Mouse (Mus musculus): Measurements from ENCODE around the gene Zfp651. TPM values are rescaled to one million over a fixed set of nuclear protein-coding genes. Genes with fewer than 3 reads are reported as not detected.

Gene Zfp651
- polyA plus RNA-seq, 1 experiment from 2014 or later, result 10.8 TPM

DNA sequence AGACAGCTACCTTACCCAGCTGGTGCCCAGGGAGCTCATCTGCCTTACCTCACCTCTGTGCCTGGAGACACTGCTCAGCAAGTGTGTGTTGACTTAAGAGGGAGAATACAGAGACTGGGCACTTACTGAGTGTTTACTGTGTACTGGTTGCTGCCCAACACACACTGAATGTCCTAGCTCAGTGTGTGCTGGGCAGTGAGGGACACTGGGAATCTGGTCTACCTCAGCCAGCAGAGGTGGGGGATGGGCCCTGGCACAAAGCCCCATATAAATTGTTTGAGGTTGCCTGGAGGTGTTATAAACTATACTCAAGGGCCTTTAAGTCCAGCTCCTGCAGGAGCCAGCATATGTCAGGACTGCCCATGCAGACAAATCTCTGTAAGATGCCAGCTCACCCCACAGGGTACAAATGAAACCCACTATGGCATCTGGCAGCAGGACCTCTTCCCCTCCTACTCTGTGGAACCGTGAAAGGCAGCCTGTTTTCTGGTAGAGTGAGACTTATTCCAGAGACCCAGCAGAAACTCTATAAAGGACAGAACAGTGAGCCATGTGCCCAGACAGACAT lies 35.9 kb downstream of the Zfp651 start:
- 57% methylated on average over 1 of the region's 1 CpGs for WGBS
- ATAC-seq (ENCODE audit: low FRiP score), result no peak

DNA sequence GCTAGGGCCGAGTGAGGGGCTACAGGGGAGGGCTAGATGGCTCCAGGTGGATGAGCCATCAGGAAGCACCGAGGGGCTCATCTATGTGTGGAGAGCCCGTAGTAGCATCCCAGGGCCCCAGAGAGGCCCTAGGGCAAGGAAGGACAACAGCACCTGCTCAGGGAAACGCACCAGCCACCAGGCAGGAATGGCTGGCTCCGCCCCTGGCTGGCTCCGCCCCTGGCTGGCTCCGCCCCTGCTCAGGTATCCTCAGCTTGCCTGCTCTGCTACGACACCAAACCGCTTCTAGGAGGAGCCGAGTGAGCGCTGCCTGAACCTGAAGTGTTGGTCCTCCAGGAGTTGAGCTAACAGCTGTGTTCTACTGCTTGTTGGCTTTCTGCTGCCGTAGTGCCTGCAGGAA lies 38.6 kb downstream of the Zfp651 start:
- no peak for ATAC-seq (ENCODE audit: low FRiP score)
- WGBS, result 11% methylated on average over 12 of the region's 12 CpGs
- H3K9ac ChIP-seq, result no peak overlapping the region
- no peaks in the 10 kb centered on the region for H3K9me3 ChIP-seq
- no peak overlapping the region for H3K4me2 ChIP-seq
- H3K27ac ChIP-seq, result no peak overlapping the region
- no peak overlapping the region for H3K4me3 ChIP-seq (replicated peaks)
- no peaks in the 10 kb centered on the region for H3K36me3 ChIP-seq (replicated peaks)
- H3K27me3 ChIP-seq, result peaks cover 14% of the 10 kb centered on the region; the same call in 1 of the 2 replicates
- peaks cover 7% of the 10 kb centered on the region; the same call in 1 of the 2 replicates for H3K4me1 ChIP-seq

More for the DNA sequence above, 35.9 kb downstream of the Zfp651 start:
- H3K4me1 ChIP-seq, result no peaks in the 10 kb centered on the region; the same call in 1 of the 2 replicates
- peaks cover 22% of the 10 kb centered on the region; the same call in 1 of the 2 replicates for H3K27me3 ChIP-seq
- H3K36me3 ChIP-seq (replicated peaks), result no peaks in the 10 kb centered on the region
- H3K4me2 ChIP-seq, result no peak overlapping the region
- H3K4me3 ChIP-seq (replicated peaks), result no peak overlapping the region
- H3K27ac ChIP-seq, result no peak overlapping the region
- H3K9ac ChIP-seq, result no peak overlapping the region
- H3K9me3 ChIP-seq, result no peaks in the 10 kb centered on the region

DNA sequence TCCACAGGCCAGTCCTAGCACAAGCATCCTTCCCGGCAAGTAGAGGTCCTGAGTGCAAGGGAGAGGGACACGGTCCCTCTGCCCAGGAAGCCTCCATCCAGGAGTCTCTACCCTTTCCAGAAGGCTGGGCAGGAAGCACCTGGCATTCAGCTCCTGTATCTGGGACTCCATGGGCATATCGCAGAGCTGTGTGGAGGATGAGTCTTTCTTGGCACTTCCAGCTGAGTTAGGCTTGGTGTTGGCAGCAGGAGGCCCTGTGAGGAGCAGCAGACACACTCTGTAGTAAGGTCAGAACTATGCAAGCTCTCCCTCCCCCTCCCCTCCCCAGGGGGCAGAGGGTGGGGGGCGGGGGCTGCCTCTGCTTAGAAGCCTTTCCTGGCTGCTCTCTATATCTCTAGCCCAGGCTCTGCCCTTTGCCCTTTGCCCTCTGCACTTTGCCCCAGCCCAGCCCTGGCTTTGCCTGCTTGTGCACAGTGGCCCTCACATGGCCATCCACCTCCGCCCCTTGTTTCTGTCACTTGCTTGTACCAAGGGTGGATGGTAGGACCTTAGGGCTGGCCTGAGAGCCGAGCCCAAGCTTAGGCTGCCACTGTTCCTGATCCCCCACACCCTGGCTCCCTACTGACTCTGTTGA lies 39.9 kb downstream of the Zfp651 start:
- Histone ChIP-seq H3K9me3 (no peaks in the 10 kb centered on the region), H3K9ac (no peak overlapping the region), H3K4me1 (peaks cover 7% of the 10 kb centered on the region; the same call in 1 of the 2 replicates), H3K27ac (no peak overlapping the region), H3K27me3 (peaks cover 14% of the 10 kb centered on the region; the same call in 1 of the 2 replicates), H3K36me3 (replicated peaks) (no peaks in the 10 kb centered on the region), H3K4me3 (replicated peaks) (no peak overlapping the region), H3K4me2 (no peak overlapping the region)
- 43% methylated on average over 6 of the region's 6 CpGs for WGBS
- no peak for ATAC-seq (ENCODE audit: low FRiP score)

DNA sequence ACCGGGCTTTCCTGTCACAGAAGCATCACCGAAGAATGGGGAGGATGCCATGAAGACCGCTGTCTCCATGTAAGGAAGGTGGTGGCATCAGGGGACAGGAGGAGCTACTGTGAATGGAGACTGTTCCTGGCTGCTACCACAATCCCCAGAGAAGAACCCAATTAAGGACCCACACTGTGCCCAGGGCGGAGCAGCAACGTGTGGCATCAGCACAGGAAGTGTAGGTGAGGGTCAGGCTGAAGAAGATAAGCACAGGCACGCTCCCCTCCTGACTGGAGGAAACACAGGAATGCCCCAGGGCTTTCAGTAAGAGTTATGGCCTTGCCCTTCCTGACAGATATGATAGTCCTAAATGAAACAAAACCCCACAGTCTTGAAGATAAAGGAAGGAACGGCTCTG lies 43.6 kb downstream of the Zfp651 start:
- Histone ChIP-seq H3K9ac (no peak overlapping the region), H3K4me3 (replicated peaks) (no peak overlapping the region), H3K36me3 (replicated peaks) (no peaks in the 10 kb centered on the region), H3K4me1 (peaks cover 7% of the 10 kb centered on the region; the same call in 1 of the 2 replicates), H3K27ac (no peak overlapping the region), H3K9me3 (no peaks in the 10 kb centered on the region), H3K27me3 (peaks cover 3% of the 10 kb centered on the region; the same call in 1 of the 2 replicates), H3K4me2 (no peak overlapping the region)
- no peak for ATAC-seq (ENCODE audit: low FRiP score)
- 88% methylated on average over 7 of the region's 7 CpGs for WGBS

DNA sequence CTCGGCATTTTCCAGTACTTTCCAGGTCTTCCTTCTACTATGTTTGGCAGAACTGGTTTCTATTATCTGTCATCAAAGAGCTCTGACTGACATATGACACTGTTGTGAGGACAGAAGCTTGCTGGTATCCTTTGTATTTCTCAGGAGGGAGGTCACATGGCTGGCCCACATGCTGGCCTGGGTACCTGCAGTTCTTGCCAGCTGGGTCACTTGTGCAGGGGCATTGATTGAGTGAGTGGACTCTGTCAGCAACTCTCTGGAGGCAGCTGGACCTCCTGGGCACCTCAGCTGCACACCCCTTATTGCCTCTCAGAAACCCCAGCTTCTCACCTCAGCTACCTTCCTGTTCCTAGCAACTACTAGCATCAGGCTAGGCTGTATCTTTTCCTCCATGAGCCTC lies 48.4 kb downstream of the Zfp651 start:
- 55% methylated on average over 1 of the region's 1 CpGs for WGBS
- Histone ChIP-seq H3K9ac (no peak overlapping the region), H3K4me3 (replicated peaks) (no peak overlapping the region), H3K36me3 (replicated peaks) (no peaks in the 10 kb centered on the region), H3K27me3 (no peaks in the 10 kb centered on the region), H3K9me3 (no peaks in the 10 kb centered on the region), H3K4me2 (no peak overlapping the region), H3K4me1 (peaks cover 30% of the 10 kb centered on the region), H3K27ac (no peak overlapping the region)
- ATAC-seq (ENCODE audit: low FRiP score), result no peak

DNA sequence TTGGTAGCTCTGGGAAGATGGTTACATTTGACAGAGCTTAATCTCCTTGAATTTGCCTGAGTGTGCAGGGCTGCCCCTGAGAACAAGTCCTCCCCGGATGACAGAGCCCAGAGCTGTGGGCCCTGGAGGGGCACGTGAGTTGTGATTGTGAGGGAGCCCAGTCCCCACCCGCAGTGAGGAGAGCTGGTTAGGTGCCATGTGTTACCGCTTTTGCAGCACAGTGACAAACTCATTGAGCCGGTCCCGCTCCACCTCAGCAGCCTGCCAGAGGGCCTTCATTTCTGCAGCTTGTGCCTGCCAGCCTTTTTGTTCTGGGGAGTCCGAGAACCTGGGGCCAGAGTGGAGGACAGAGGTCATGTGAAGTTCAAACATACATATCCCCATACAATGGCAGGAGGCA lies 48.8 kb downstream of the Zfp651 start:
- 62% methylated on average over 7 of the region's 7 CpGs for WGBS
- Histone ChIP-seq H3K27me3 (no peaks in the 10 kb centered on the region), H3K9me3 (no peaks in the 10 kb centered on the region), H3K4me3 (replicated peaks) (no peak overlapping the region), H3K9ac (no peak overlapping the region), H3K36me3 (replicated peaks) (no peaks in the 10 kb centered on the region), H3K4me1 (peaks cover 30% of the 10 kb centered on the region), H3K27ac (no peak overlapping the region), H3K4me2 (no peak overlapping the region)
- ATAC-seq (ENCODE audit: low FRiP score), result no peak

DNA sequence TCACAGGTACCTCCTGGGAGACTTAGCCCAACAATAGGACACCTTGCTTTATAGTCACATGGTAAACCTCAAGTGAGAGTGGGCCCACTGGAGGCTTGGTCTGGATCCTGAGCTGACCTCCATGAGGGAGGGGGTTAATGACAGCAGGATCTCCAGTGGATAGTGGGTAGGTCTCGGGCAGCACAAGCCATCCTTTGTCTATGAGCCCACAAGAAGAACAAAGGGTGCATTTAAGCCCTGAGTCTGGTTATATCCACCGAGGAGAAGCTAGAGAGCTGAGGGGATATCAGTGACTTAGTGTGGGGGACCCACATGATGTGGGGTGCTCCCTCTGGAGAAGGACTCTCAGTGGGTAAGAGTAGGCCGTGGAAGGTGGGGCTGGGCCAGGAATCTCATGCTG lies 49.4 kb downstream of the Zfp651 start:
- H3K27ac ChIP-seq, result no peak overlapping the region
- WGBS, result 41% methylated on average over 3 of the region's 3 CpGs

DNA sequence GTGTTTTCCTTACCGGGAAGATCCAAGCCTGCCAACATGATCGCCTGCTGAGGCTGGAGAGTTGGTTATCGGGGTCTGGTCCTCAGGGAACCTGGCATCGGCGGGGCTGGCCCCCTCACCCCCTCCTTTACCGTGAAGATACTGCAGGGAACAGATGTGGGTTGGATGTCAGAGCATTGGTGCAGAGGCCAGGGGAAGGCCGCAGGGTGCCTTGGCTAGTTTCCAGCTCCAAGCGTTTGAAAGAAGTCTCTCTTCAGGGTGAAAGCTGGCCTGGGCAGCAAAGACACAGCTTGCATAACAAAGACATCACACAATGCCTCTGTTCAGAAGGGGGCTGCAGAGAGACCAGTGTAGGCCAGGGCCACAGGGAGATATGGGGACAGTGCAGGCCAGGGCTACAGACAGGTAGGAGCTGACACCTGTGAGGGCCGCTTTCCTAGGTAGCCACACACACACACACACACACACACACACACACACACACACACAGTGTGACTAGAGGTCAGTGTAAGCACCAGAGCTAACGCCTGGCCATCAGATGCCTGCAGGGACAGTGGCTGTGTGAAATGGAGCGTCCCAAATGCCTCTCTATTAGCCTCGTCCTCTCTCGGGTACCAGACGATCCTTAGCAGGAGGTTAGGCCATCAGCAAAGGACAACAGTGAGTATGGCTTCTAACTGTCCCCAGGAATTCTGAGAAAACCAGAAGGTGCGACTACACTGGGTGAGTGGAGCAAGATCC lies 51.1 kb downstream of the Zfp651 start:
- Histone ChIP-seq H3K4me2 (peak overlapping the region; percentile 19; the same call in 1 of the 2 replicates), H3K27me3 (no peaks in the 10 kb centered on the region), H3K27ac (peak overlapping the region; percentile 70), H3K4me3 (replicated peaks) (no peak overlapping the region), H3K9ac (peak overlapping the region; percentile 38; the same call in 1 of the 2 replicates), H3K4me1 (peaks cover 30% of the 10 kb centered on the region), H3K9me3 (no peaks in the 10 kb centered on the region), H3K36me3 (replicated peaks) (no peaks in the 10 kb centered on the region)
- WGBS, result 13% methylated on average over 15 of the region's 15 CpGs
- ATAC-seq (ENCODE audit: low FRiP score), result peak; percentile 59

More for the DNA sequence above, 49.4 kb downstream of the Zfp651 start:
- H3K9me3 ChIP-seq, result no peaks in the 10 kb centered on the region
- H3K4me1 ChIP-seq, result peaks cover 30% of the 10 kb centered on the region
- H3K4me2 ChIP-seq, result no peak overlapping the region
- no peak for ATAC-seq (ENCODE audit: low FRiP score)
- H3K36me3 ChIP-seq (replicated peaks), result no peaks in the 10 kb centered on the region
- H3K27me3 ChIP-seq, result no peaks in the 10 kb centered on the region
- no peak overlapping the region for H3K9ac ChIP-seq
- no peak overlapping the region for H3K4me3 ChIP-seq (replicated peaks)

DNA sequence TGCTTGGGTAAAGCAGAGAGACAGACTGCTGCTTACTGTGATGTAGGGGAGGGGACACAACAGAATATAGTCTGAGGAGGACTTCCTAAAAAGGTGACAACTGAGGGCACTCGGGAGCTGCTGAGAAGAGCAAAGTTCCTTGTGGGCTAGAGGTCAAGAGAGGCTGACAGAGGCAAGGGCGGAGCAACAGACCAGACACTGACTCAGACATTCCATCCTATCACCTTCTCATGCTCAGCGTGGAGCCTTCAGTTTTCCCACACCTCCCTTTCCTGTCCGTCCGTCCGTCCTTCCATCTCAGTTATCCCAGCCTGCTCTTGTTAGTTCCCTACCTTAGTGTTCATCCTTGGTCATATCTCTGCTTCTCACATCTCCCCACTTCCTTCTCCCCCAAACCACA lies 56.1 kb downstream of the Zfp651 start:
- ATAC-seq (ENCODE audit: low FRiP score), result no peak
- Histone ChIP-seq H3K4me2 (no peak overlapping the region), H3K9me3 (no peaks in the 10 kb centered on the region), H3K36me3 (replicated peaks) (no peaks in the 10 kb centered on the region), H3K4me3 (replicated peaks) (no peak overlapping the region), H3K27me3 (0 out of 2 replicates have a peak, but pooled peaks cover under 1% of the 10 kb centered on the region), H3K27ac (no peak overlapping the region), H3K4me1 (peaks cover 11% of the 10 kb centered on the region), H3K9ac (no peak overlapping the region)
- 78% methylated on average over 6 of the region's 6 CpGs for WGBS

DNA sequence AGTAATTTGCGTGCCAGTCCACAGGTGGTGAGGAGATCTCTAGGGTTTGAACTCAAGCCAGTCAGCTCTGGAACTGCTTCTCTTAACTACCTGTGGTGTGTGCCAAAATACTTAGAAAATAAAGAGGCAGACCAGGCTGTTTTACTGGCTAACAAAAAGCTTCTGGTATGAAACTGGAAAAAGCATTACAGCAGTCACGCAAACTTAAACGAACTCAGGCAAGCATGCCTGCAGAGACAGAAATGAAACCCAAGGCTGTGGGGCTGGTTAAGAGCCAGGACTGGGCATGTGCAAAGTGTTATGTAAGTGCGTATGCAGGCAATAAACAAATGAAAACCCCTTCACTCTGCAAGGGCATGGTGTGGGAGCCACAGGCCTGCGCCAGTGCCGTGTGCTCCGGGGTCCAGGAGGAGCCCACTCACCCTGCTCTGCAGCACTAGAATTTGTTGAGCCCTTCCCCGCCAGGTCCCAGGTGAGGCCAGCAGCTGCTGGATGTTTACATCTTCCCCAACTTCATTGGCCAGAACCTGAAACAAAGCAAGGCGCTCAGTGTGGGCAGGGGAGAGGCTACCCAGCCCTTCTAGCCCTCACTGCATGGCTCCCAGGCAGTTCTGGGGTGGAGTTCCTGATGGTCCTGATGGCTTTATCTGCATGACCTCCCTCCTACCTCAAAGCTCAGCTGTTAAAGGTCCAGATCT lies 60.1 kb downstream of the Zfp651 start:
- Histone ChIP-seq H3K27ac (no peak overlapping the region), H3K4me2 (no peak overlapping the region), H3K27me3 (0 out of 2 replicates have a peak, but pooled peaks cover 3% of the 10 kb centered on the region), H3K4me3 (replicated peaks) (no peak overlapping the region), H3K36me3 (replicated peaks) (no peaks in the 10 kb centered on the region), H3K4me1 (peaks cover 5% of the 10 kb centered on the region; the same call in 1 of the 2 replicates), H3K9ac (no peak overlapping the region), H3K9me3 (no peaks in the 10 kb centered on the region)
- 85% methylated on average over 9 of the region's 9 CpGs for WGBS
- ATAC-seq (ENCODE audit: low FRiP score), result no peak

DNA sequence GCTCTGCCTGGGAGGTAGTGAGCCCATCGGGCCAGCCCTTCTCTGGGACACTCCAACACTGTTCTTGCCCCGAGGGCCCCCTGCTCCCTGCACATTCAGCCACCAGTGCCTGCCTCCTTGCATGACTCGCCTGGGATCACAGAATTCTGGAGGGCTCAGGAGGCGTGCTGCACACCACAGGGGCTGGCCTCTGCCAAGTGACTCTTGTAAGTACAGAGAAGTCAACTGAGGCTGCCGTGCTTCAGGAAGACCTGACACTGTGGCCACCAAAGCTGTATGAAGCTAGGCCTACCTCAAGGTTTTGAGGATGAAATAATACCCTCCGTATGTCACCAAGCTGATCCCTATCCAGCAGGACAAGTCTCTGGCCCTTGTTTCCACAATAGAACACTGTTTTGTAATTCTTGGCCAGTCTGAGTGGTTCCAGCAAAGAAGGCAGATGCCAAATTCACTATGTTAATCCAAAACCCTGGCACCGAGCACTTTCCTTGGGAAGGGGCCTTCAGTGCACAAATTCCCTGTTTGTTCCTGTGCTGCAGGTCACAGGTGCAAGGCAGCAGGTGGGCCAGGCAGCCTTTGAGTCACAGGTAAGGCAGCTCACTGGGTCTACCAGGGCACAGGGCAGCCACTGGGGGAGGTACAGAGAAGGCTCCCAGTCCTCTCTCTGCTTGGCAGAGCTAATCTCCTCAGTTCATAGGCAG lies 60.8 kb downstream of the Zfp651 start:
- Histone ChIP-seq H3K4me2 (no peak overlapping the region), H3K9ac (no peak overlapping the region), H3K27ac (no peak overlapping the region), H3K9me3 (no peaks in the 10 kb centered on the region), H3K27me3 (0 out of 2 replicates have a peak, but pooled peaks cover 3% of the 10 kb centered on the region), H3K4me1 (peaks cover 5% of the 10 kb centered on the region; the same call in 1 of the 2 replicates), H3K4me3 (replicated peaks) (no peak overlapping the region), H3K36me3 (replicated peaks) (no peaks in the 10 kb centered on the region)
- 67% methylated on average over 7 of the region's 7 CpGs for WGBS
- ATAC-seq (ENCODE audit: low FRiP score), result no peak
